Mouse (Mus musculus) liver, embryonic 16.5 days (tissue): Measurements from ENCODE around the gene Fancc. TPM values are rescaled to one million over a fixed set of nuclear protein-coding genes. Genes with fewer than 3 reads are reported as not detected.

Source experiments
- ATAC-seq: fragments of 200-750 bp; cut with Nextera tagmentation; 2 replicates; pipeline ENCODE4 v1.8.0; 2017; ENCODE audit warnings: low read depth, mild to moderate bottlenecking, moderate number of reproducible peaks, moderate library complexity
- H3K27ac ChIP-seq: fragments of 300-500 bp; sonication (generic); 2 replicates; pipeline ENCODE4 v1.5.1; 2014; ENCODE audit warnings: mild to moderate bottlenecking, low read length
- H3K27me3 ChIP-seq: fragments of 300-500 bp; sonication (generic); 2 replicates; pipeline ENCODE4 v1.6.1; 2014; ENCODE audit warnings: low read depth, low read length, mixed read lengths; ENCODE audit not compliant: control insufficient read depth, insufficient read depth
- H3K36me3 ChIP-seq: fragments of 300-500 bp; sonication (generic); 2 replicates; pipeline ENCODE4 v1.6.1; 2014; ENCODE audit warnings: mild to moderate bottlenecking; ENCODE audit not compliant: control insufficient read depth, insufficient read depth
- H3K4me1 ChIP-seq: fragments of 300-500 bp; sonication (generic); 2 replicates; pipeline ENCODE4 v1.6.1; 2014; ENCODE audit warnings: low read depth, low read length, mixed read lengths; ENCODE audit not compliant: control insufficient read depth
- H3K4me2 ChIP-seq: fragments of 300-500 bp; sonication (generic); 2 replicates; pipeline ENCODE4 v1.6.1; 2014; ENCODE audit warnings: low read depth, low read length, mixed read lengths
- H3K4me3 ChIP-seq: fragments of 300-500 bp; sonication (generic); 2 replicates; pipeline ENCODE4 v1.5.1; 2014; ENCODE audit warnings: low read depth, mild to moderate bottlenecking, low read length
- H3K9ac ChIP-seq: fragments of 300-500 bp; sonication (generic); 2 replicates; pipeline ENCODE4 v1.6.1; 2014; ENCODE audit warnings: low read depth, low read length
- H3K9me3 ChIP-seq: fragments of 300-500 bp; sonication (generic); replicated peaks from 2 replicates; pipeline ENCODE4 v1.6.1; 2016; ENCODE audit warnings: low read length; ENCODE audit not compliant: control insufficient read depth
- WGBS: fragments of 180-500 bp; shearing (Covaris S2); extraction: QIAGEN DNeasy Blood & Tissue Kit; methylation state at CpG from one replicate; pipeline ENCODE4 v1.1.7; 2014; ENCODE audit not compliant: insufficient replicate concordance; 5-methylcytosine and 5-hydroxymethylcytosine counted together
- polyA plus RNA-seq: library from polyadenylated mRNA; unstranded; fragments of >200 nt; fragmentation: Nextera tagmentation; extraction: Ambion mirVana; gene quantifications from 2 replicates; pipeline ENCODE4 v1.2.1, GENCODE M21; 2015

Fancc gene
- 8.2 and 8.3 TPM in 2 replicates for polyA plus RNA-seq

DNA sequence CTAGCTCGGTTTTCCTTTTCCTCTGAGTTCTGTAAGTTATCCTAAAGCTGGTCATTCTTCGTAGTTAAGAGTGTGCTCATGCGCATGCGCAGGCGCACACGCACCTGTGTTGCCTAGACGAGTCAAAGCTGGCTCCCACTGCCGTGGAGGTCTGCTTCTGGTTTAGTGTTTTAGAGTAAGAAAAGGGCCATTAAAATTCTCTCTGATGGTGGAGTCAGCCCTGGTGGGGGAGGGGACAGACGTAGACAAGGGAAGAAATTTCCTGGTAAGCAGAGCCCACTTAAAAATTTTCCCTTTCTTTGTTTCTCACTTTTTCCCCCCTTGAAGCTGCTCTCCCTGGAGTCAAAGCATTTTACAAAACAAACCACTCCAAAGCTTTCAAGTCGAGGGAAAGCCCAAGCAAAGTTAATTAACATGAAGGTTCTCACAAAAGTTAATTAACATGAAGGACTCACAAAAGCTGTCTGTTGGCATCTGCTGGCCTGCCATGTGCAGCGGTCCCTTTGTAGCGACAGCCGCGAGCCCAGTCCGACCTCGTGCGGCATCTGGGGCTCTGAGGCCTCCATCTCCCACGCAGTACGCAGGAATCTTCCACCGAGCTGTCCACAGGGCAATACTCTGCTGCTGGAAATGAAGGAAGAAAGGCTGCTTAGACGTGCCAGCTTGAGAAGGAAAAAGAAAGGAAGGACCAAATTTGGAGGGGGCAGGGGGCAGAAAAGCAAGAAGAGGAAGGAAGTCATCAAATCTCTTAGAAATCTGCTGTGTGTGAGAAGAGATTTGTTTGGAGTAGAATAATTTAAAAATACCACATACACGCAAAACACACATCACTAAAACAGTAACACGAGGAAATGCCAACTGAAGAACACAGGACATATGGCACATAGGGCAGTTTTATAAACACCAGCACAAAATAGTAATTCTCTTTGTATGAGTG, at the start of gene Fancc:
Fancc (minus strand) TSS at position 633 of the 937 bp plus-strand sequence.
- H3K27me3 ChIP-seq: no peaks in the 10 kb centered on the region
- 24% methylated on average over 23 of the region's 23 CpGs for WGBS
- H3K9ac ChIP-seq: no peak within 1 kb of the TSS
- no peak within 1 kb of the TSS for H3K27ac ChIP-seq
- H3K9me3 ChIP-seq: no peaks in the 10 kb centered on the region
- H3K4me1 ChIP-seq: no peaks in the 10 kb centered on the region; the same call in 1 of the 2 replicates
- H3K36me3 ChIP-seq: no peaks in the 10 kb centered on the region
- H3K4me2 ChIP-seq: no peak within 1 kb of the TSS
- no peak within 1 kb of the TSS for H3K4me3 ChIP-seq
- ATAC-seq: no peak

DNA sequence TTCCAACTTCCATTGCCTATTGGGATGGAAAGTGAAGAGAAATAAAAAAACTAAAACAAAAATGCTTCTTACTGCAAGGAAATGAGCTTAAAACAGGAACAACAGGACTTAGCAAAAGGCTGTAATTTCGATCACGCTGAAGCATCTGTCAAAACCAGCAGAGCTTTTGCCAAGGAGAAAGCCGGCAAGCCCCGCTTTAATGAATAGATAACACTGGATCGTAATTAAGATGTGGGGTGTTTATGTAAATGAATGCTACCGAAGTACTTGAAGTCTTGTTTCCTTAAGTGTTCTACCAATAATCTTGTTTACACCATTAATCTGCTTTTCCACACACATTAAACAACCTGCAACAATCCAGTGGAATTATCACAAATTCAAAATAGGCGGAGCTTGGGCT, 48.2 kb upstream of the Fancc start:
- no peak overlapping the region for H3K9ac ChIP-seq
- H3K4me2 ChIP-seq: no peak overlapping the region
- ATAC-seq: no peak
- peaks cover 7% of the 10 kb centered on the region; the same call in 1 of the 2 replicates for H3K36me3 ChIP-seq
- H3K27me3 ChIP-seq: no peaks in the 10 kb centered on the region
- WGBS: 77% methylated on average over 7 of the region's 7 CpGs
- peaks cover 2% of the 10 kb centered on the region; the same call in 1 of the 2 replicates for H3K4me1 ChIP-seq
- no peak overlapping the region for H3K27ac ChIP-seq
- no peak overlapping the region for H3K4me3 ChIP-seq
- no peaks in the 10 kb centered on the region for H3K9me3 ChIP-seq

- peaks cover 2% of the 10 kb centered on the region; the same call in 1 of the 2 replicates for H3K4me1 ChIP-seq
- WGBS: 76% methylated on average over 5 of the region's 5 CpGs
- no peak overlapping the region for H3K4me2 ChIP-seq
- peaks cover 7% of the 10 kb centered on the region; the same call in 1 of the 2 replicates for H3K36me3 ChIP-seq
- no peak overlapping the region for H3K9ac ChIP-seq
- no peak overlapping the region for H3K27ac ChIP-seq
- no peak overlapping the region for H3K4me3 ChIP-seq
- ATAC-seq: peak; percentile 61; the same call in 1 of the 2 replicates
- no peaks in the 10 kb centered on the region for H3K9me3 ChIP-seq
- H3K27me3 ChIP-seq: no peaks in the 10 kb centered on the region
Measured at GRCm38 (mm10) chr13:63544967-63545253, 47.8 kb upstream of the Fancc start.

- H3K27me3 ChIP-seq: no peaks in the 10 kb centered on the region
- WGBS: 77% methylated on average over 13 of the region's 13 CpGs
- no peak overlapping the region for H3K4me2 ChIP-seq
- H3K27ac ChIP-seq: no peak overlapping the region
- no peak overlapping the region for H3K4me3 ChIP-seq
- no peak for ATAC-seq
- H3K36me3 ChIP-seq: peaks cover 11% of the 10 kb centered on the region
- peaks cover 2% of the 10 kb centered on the region; the same call in 1 of the 2 replicates for H3K4me1 ChIP-seq
- no peak overlapping the region for H3K9ac ChIP-seq
- no peaks in the 10 kb centered on the region for H3K9me3 ChIP-seq
Measured at GRCm38 (mm10) chr13:63544119-63544966, 47.3 kb upstream of the Fancc start.

- H3K27ac ChIP-seq: no peak overlapping the region
- no peaks in the 10 kb centered on the region for H3K27me3 ChIP-seq
- no peak overlapping the region for H3K9ac ChIP-seq
- peaks cover 19% of the 10 kb centered on the region for H3K36me3 ChIP-seq
- no peak overlapping the region for H3K4me2 ChIP-seq
- no peaks in the 10 kb centered on the region for H3K9me3 ChIP-seq
- ATAC-seq: no peak
- H3K4me3 ChIP-seq: no peak overlapping the region
- peaks cover 2% of the 10 kb centered on the region; the same call in 1 of the 2 replicates for H3K4me1 ChIP-seq
- WGBS: 77% methylated on average over 6 of the region's 6 CpGs
Measured at GRCm38 (mm10) chr13:63543459-63543858, 46.4 kb upstream of the Fancc start.

GRCm38 (mm10) chr13:63542796-63543384, 45.8 kb upstream of the Fancc start:
- H3K9me3 ChIP-seq: no peaks in the 10 kb centered on the region
- 66% methylated on average over 3 of the region's 3 CpGs for WGBS
- no peak overlapping the region for H3K4me3 ChIP-seq
- H3K27me3 ChIP-seq: no peaks in the 10 kb centered on the region
- H3K27ac ChIP-seq: no peak overlapping the region
- peaks cover 21% of the 10 kb centered on the region for H3K36me3 ChIP-seq
- H3K4me1 ChIP-seq: peaks cover 2% of the 10 kb centered on the region; the same call in 1 of the 2 replicates
- no peak for ATAC-seq
- no peak overlapping the region for H3K9ac ChIP-seq
- H3K4me2 ChIP-seq: no peak overlapping the region

DNA sequence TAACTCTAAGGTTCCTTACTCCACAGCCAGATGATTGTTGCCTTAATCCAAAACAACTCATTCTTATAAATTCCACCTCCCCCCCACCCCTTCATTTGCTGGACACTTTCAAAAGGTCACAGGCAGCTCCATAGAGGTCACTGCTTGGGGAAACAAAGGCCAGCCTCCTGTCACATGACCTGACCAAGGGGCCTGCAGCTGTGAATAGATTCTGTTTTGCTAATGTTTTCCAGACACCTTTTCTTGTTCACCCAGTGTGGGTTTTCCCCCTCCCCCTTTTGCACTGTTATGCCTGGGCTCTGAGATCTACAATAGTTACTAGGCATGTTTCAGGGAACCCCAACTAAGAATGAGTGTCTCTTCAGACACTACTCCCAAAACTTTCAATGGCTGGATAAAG, 44.4 kb upstream of the Fancc start:
- Histone ChIP-seq H3K36me3 (peaks cover 27% of the 10 kb centered on the region), H3K27ac (no peak overlapping the region), H3K4me3 (no peak overlapping the region), H3K27me3 (no peaks in the 10 kb centered on the region), H3K4me1 (peaks cover under 1% of the 10 kb centered on the region; the same call in 1 of the 2 replicates), H3K4me2 (no peak overlapping the region), H3K9me3 (no peaks in the 10 kb centered on the region), H3K9ac (no peak overlapping the region)
- no peak for ATAC-seq

DNA sequence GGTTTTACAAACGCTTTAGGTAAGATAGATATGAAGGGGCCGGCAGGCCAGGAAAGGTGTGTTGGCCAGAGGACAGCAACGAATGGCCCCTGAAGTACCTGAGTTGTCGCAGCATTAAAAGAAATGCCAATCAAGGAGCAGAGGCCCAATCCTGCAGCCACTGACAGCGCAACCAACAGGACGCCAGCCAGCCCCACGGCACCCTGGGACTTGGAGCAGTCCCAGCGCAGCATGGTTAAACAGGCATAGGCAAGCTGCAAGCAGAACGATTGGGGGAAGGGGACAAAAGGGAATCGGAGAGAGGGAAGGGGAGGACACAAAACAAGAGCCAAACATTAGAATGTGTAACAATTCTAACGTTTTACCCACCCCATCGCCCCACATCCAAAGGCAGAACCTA, 43.5 kb upstream of the Fancc start:
- H3K9me3 ChIP-seq: no peaks in the 10 kb centered on the region
- H3K4me3 ChIP-seq: no peak overlapping the region
- H3K9ac ChIP-seq: no peak overlapping the region
- H3K27me3 ChIP-seq: no peaks in the 10 kb centered on the region
- peaks cover 35% of the 10 kb centered on the region for H3K36me3 ChIP-seq
- H3K27ac ChIP-seq: no peak overlapping the region
- no peak for ATAC-seq
- no peaks in the 10 kb centered on the region; the same call in 1 of the 2 replicates for H3K4me1 ChIP-seq
- 83% methylated on average over 12 of the region's 12 CpGs for WGBS
- H3K4me2 ChIP-seq: no peak overlapping the region
